Mouse (Mus musculus) left cerebral cortex, postnatal 36 days (tissue): ENCODE measurements around the gene Txndc9. TPM values are rescaled to one million over a fixed set of nuclear protein-coding genes. Genes with fewer than 3 reads are reported as not detected.
A peak's percentile ranks its signal among the peaks of the same experiment; 100 is the strongest.
"Not testable (repeated sequence)": the region's sequence is repeated elsewhere in the genome, so short reads cannot be mapped to it uniquely, and the experiment has no call there.

Source experiments
- DNase-seq, 2 experiments: peaks; one replicate each; pipeline ENCODE4 v3.0.0; 2021 to 2022; ENCODE audit warnings: low spot score in 2 of 2, mixed read lengths in 1 of 2
- intact Hi-C: fragments of 180-260 bp; cut with DNase I; formaldehyde crosslinking; loops from one replicate; pipeline ENCODE4 v1.15.1; 2025
- total RNA-seq, 2 experiments: library from RNA; stranded (reverse); gene quantifications; 2 replicates each; pipeline ENCODE4 v1.2.3; 2021

Gene Txndc9
- total RNA-seq, 2 experiments from 2014 or later: 61.1 to 61.4 TPM

DNA sequence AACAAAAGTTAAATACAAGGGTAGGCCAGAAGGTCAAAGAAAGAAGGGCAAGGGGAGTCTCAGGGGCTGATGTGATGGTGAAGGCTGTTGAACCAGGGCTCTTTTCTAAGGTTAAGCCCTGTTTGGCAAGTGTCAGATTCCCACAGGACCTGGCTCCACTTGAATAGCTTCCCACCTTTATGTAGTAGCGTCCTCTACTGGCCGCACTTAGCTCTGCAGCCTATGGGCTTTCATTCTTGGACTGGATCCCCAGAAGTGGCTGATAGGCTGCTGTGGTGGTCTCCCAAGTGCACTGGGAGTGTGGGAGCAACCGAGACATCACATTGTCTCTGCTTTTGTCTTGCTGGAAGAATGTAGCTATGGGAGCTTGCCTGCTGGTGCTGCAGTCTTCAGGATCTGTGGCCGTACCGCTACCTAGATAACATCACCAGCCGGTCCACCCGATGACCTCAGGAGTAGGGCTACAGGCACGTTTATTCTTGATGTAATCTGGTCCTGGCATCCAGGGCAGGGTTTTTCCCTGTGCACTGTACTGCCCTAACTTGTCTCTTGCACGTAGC, 11.8 kb downstream of the Txndc9 start:
- peak; percentile 17 to 19 for DNase-seq
- intact Hi-C loops: loop anchor here (2.0 kb wide), 1 partner anchor 83 kb away; no protein-coding TSS in a partner anchor

DNA sequence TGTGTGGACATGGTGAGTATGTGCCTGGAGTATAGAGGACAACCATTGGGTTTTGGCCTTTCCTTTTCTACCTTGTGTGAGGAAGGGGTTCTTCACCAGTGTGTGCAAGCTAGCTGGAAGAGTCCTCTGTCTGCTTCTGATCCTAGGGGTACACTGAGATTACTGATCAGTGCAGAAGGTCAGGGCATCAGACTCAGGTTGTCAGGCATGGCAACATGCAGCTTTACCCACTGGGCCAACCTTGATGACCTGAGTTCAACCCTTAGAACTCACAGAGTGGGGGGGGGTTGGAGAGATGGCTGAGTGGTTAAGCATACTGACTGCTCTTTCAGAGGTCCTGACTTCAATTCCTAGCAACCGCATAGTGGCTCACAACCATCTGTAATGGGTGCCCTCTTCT, 13.4 kb downstream of the Txndc9 start:
- DNase-seq: no peak
- intact Hi-C loops: loop anchor here (5.0 kb wide), 1 partner anchor 67 kb away; the partner anchor contains the start of gene Lyg2

DNA sequence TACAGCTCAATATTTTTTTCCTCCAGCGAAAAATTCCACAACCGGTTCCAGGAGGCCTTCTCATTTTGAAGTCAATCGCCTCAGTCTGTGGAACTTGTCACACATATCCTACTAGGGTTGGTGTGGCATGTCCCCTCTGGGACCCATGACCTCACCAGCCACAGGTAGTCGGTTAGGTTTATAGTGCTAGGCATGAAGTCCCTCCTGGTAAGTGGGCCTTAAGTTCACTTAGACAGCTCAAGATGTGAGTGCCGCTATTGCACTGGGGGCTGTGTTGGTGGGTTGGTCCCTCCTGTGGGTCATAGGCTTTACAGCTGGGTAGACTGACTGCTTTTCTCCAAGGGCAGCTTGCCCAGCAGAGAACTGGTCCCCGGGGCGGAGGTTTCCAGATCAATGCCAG, 20.4 kb downstream of the Txndc9 start:
- intact Hi-C loops: no loop called here
- DNase-seq: no peak

DNA sequence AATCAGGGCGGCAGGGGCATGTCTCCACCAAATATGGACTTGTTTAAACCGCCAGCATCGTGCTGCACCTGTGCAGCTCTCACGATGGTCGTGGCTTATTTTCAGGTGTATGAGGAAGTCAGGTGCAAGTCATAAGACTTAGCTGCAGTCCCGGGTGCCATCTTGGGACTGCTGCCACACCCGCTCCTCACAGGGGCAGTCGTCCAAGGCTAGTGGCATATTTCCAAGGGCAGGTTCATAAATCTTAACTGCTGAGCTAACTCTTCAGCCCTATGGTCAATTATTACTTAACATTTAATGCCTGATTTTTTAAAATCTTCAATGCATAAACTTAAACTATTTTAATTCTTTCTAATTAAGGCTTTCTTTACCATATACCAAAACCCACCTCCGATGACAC, 21.0 kb downstream of the Txndc9 start:
- intact Hi-C loops, DNase-seq: not testable (repeated sequence)

DNA sequence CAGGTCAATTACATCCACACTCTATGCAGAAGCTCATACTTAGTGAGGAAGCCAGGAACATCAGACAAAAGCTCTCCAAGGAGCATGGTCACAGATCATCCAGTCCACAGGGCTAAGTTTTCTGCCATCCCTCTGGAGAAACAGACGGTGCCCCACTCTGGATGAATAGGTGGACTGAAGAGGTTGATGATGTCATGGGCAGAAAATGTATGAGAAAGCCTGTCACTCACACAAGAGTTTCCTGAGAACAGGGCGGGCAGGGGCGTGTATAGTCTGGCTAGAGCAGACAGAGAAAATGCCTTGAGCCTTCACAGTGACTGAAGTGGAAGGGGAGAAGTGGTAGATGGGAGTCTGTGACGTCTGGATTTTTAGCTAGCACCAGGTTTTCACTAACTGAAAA, 26.2 kb downstream of the Txndc9 start:
- no peak for DNase-seq
- intact Hi-C loops: no loop called here

DNA sequence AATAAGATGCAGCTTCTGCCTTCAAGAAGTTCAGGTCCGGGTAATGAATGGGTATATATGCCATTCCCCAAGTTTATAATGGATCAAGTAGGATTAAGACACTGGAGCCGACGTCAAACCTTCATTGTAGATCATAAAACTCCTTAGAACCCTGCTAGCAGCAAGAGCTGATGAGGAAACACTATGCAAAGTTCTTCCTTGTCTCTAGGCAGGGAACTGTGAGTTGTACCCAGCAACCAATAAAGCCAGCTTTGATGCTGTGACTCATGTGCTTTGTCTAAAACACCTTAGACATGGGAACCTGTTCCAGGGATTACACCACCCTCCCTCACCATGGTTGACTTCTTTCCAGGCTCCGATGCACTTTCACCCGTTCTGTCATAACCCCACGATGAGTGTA, 28.9 kb downstream of the Txndc9 start:
- DNase-seq: no peak
- intact Hi-C loops: no loop called here

DNA sequence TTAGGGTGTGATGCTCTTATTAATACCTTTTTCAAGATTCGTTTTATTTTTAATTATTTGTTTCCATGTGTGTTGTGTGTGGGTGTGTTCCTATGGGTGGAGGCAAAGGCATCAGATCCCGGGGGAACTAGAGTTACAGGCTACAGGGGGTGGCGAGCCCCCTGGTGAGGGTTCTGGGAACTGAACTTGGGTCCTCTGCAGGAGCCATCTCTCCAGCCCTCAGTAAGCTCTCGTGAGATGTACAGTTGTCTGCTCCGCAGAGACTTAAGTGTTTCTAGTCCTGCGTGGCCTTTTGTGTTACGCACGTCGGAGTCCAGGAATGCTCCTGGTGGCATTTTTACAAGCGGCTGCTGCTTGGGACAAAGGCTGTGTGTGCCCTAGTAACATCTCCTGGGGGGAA, 32.1 kb downstream of the Txndc9 start:
- no peak for DNase-seq
- intact Hi-C loops: no loop called here

DNA sequence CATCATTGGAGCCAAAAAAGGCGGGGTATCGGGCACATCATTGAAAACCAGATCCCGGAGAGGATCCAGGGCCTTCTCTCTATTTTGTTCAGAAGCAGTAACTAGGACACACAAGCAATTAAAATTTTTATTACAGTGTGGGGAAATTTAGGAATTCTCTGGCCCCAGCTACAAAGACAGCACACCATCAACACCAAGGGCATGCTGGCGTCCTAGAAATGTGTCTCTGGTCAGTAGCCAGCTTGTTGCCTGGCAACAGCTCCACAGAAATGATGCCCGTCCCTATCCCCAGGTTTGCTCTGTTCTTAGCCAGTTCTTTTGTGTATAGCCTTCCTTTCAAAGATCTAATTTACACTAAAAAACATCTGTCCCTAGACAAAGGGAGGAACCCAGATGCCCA, 38.2 kb downstream of the Txndc9 start:
- peak in 1 of 2 experiments; percentile 18 for DNase-seq
- intact Hi-C loops: no loop called here

DNA sequence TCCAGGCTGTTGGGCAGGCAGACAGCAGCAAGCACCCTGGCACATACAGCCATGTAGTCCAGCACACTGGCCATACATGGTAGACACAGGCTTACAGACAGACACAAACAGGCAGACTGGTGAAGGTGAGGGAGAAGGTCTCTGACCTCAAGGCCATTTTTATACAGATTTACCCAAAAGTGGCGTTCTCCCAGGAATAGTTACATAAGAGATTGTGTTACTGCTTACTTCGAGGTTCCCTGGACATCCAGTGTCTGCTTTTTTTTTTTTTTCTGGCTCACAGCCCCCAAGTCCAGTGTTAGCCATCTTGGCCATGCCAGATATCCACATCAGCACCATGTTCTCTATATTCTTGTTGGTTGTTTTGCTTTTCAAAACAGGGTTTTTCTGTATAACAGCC, 39.2 kb downstream of the Txndc9 start:
- no peak for DNase-seq
- intact Hi-C loops: no loop called here

DNA sequence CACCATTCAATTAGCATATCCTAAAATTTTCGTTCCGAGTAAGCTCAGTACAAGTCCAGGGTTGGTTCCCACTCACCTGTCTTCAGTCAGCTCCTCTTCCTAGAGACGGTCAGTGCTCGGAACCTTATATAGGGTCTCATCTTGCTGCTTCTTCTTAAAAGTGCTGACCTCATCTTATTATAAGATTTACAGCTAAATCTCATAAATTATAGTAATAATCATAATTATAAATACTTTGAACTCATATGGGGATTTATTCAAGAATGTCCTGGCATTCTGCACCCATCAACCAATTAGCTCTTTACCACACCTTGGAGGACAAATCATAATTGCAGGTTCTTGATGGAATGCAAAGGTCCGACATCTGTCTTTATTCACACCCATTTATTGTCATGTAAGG, 40.0 kb downstream of the Txndc9 start, which contains the start of gene Lyg1:
Lyg1 (minus strand) TSS at position 101 of the 400 bp plus-strand sequence.
- intact Hi-C loops: no loop called here
- DNase-seq: no peak

DNA sequence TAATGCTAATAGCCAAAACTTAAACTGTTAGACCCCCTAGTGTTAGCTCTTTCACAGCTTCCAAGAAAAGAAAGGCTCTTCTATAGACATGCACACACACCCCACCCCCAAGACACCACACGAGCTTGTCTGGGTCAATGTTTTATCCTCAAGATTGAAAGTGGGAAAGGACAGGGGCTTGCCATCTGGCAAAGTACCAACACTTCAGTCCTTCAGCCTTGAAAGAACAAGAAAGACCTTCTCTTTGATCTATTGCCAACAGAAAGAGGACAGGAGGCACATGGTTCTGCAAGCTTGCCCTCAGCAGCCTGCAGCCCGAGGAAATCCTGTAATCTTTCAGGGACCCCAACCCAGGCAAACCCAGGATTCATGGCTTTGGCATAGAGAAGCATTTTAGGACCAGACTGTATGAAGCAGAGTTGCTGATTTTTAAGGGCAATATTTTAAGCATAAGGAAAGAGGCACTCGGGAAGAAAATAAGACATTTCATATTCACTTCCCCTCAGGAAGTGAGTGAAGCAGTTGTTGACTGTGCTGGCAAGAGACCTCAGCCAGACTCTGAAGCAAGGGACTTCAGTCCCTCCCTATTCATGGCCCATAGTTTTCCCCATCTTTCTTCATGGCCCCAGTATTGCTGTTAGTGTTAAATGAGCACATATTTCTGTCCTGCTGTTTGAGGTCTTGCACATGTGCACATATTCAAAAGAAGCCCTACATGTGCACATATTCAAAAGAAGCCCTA, 40.8 kb downstream of the Txndc9 start:
- intact Hi-C loops: no loop called here
- no peak for DNase-seq

DNA sequence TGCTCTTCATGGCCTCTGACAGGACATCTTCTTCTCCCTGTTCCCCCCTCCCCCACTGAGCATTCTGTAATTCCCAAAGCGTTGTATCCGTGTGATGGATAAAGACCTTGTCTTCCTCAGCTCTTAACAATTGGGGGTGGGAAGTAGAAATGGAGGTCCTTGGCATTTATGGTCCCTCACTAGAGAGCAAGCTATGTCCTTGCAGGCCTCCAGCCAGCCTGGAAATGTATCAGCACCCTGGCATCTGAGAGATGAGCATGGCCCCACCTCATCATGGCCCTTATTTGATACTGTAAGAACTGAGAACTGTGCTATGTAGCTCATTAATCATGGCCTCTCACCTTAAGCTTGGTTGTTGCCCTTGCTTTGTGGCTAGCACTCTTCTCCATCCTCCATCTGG, 42.4 kb downstream of the Txndc9 start:
- DNase-seq: no peak
- intact Hi-C loops: no loop called here

DNA sequence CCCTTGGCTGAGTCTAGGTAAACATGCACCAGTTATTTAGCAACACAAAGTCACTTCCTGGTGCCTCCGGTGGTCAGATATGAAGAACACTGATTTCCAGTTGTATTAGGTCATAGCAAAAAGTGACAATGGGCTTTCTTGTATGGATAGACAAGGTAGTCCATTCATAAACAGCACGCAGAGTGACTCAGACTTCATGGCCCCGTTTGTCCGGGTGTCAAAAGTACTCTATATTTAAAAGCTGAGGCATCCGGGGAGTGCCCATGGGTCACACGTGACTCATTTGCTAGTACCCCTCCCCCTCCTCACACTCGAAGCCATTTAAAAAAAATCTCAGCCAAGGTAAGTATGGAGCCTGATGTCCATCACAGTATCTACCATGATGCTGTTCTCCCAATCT, 42.9 kb downstream of the Txndc9 start:
- DNase-seq: no peak
- intact Hi-C loops: no loop called here

DNA sequence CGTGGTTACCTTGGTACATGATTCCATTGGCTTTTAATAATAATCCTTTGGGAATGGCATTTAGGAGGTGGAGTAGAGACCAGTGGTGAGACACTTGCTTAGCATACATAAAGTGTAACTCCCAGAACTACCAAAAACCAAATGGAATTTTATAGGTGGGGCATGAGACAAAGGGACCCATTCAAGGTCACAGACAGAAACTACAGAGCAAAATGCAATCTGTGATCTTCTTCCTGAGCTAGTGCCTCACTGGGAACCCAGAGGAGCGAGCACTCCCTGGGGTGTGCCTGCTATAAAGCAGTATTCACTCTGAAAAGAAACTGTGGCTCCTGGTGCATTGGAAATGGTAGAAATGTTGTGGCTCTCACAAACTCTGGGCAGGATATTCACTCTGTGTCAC, 48.8 kb downstream of the Txndc9 start:
- intact Hi-C loops: no loop called here
- no peak for DNase-seq

Other genes starting within 250 kb of the Txndc9 start
- 10 to 100 TPM; 16.2 to 25.2 TPM for gene Tsga10, start 131.5 kb downstream of the Txndc9 start, total RNA-seq
- 1 to 10 TPM; 8.0 to 9.9 TPM for gene Lipt1, start 126.2 kb downstream of the Txndc9 start, total RNA-seq
- gene Mitd1, start 107.5 kb downstream of the Txndc9 start, total RNA-seq: 10 to 100 TPM in 1 of 2 experiments, 1 to 10 TPM in 1; 9.1 to 10.5 TPM
- 100 to 1,000 TPM; 125 to 137 TPM for gene Mrpl30, start 107.4 kb downstream of the Txndc9 start, total RNA-seq
- not detected for gene Lyg2, start 81.4 kb downstream of the Txndc9 start, total RNA-seq
- gene Lyg1, start 40.1 kb downstream of the Txndc9 start, total RNA-seq: not detected
- gene Eif5b, start 117 bp upstream of the Txndc9 start, total RNA-seq: 10 to 100 TPM; 33.0 to 40.3 TPM
- gene Rev1, start 131.9 kb upstream of the Txndc9 start, total RNA-seq: 10 to 100 TPM; 33.6 to 42.2 TPM